Mouse (Mus musculus) mature B cell (primary cell): ENCODE measurements at regions not wholly inside any gene's neighbourhood (a gene's known extent, or its start where the extent isn't known, plus 50 kb on each side); places are given as distances from the start of the nearest gene placed in this dataset.

Experiments used
- in situ Hi-C: fragments of 300-500 bp; cut with MboI; formaldehyde crosslinking; loops from 2 replicates; pipeline ENCODE4 v1.14.3; 2019

- in situ Hi-C loops = no loop called here
Measured at GRCm38 (mm10) chr4:32149171-32149570, 89.4 kb upstream of the Bach2 start.

- in situ Hi-C loops = no loop called here
Measured at GRCm38 (mm10) chr4:32153356-32153755, 85.2 kb upstream of the Bach2 start.

DNA sequence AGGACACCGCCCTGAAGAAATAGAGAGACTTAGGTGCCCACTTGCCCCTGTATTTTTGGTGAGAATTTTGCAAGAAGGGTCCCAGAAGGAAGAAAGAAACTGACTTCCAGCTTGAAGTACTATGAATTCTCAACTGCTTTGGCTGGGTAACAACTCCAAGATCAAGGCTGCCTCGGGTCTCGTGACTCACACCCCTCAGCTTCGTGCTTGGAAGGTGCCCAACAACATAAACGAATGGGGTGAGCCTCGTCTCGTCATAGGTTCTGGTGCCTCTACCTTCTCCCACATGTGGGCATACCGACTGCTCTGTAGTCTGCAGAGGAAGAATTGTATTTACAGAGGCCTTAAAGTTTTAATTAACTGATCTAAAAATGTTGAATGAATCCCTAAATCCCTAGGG lies 81.6 kb upstream of the Bach2 start:
- in situ Hi-C loops = loop anchor here (5.0 kb wide), 1 partner anchor 75 kb away; no protein-coding TSS in a partner anchor

GRCm38 (mm10) chr4:32158451-32158850 lies 80.2 kb upstream of the Bach2 start:
- in situ Hi-C loops = loop anchor here (5.0 kb wide), 1 partner anchor 74 kb away; no protein-coding TSS in a partner anchor

GRCm38 (mm10) chr4:32158886-32159285 lies 79.7 kb upstream of the Bach2 start:
- in situ Hi-C loops = loop anchor here (5.0 kb wide), 1 partner anchor 73 kb away; no protein-coding TSS in a partner anchor

GRCm38 (mm10) chr4:32160815-32161214 lies 77.8 kb upstream of the Bach2 start:
- in situ Hi-C loops = no loop called here

- in situ Hi-C loops = no loop called here
Measured at GRCm38 (mm10) chr4:32161871-32162656, 76.5 kb upstream of the Bach2 start.

- in situ Hi-C loops = no loop called here
Measured at GRCm38 (mm10) chr4:32162694-32163240, 75.8 kb upstream of the Bach2 start.

GRCm38 (mm10) chr4:32164081-32164641 lies 74.4 kb upstream of the Bach2 start:
- in situ Hi-C loops = no loop called here

- in situ Hi-C loops = no loop called here
Measured at GRCm38 (mm10) chr4:32164736-32165241, 73.8 kb upstream of the Bach2 start.

GRCm38 (mm10) chr4:32165918-32166528 lies 72.6 kb upstream of the Bach2 start:
- in situ Hi-C loops = no loop called here

DNA sequence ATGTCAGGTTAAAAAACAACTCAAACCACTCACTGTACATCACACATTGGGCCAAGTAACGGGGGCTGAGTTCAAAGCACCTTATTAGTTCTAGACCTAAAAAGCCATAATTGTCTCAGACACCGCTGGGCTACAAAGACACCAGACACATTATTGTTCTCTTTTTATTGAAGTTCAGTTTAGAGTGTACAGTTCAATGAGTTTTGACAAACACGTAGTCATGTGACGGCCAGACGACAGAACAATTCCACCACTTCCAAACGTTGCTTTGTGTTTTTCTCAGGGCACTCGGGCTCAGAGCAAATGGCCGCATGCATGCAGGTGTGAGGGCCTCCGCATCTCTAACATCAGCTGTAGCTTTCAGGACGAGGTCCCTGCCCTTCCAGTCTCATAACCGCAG lies 71.5 kb upstream of the Bach2 start:
- in situ Hi-C loops = no loop called here

- in situ Hi-C loops = loop anchor here (5.0 kb wide), 1 partner anchor 47 kb away; no protein-coding TSS in a partner anchor
Measured at GRCm38 (mm10) chr4:32170106-32170459, 68.5 kb upstream of the Bach2 start.

DNA sequence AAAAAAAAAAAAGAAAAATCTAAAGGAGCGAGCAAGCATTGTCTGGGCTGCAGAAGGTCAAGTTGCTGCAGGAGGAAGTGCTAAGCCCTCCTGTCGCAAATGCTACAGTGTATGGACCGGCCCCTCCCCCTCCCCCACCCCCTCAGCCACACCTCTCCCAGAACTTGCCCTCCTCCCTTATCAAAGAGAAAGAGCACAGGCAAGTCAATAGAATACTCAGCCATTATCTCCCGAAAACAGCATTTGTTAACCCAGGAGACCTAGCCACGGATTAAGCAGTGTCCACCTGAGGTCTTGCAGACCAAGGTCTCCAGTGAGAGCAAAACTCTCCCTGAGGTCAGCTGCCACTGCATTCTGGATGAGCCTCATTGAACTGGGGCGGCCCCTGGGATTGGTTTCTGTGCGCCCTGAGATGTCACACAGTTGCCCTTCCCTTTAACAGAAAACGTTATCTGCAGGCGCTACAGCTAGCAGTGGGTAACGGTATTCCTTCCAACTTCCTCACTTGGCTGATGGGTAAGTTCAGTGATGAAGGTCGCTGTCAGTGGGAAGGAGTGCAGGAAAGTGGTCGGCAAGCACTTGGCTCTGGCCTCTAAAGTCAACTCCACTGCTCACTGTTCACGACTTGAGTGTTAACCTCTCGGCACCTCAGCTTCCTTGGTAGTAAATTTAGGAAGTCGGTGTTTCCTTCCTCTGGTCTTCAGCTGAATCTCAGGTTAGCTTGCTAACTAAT lies 68.0 kb upstream of the Bach2 start:
- in situ Hi-C loops = loop anchor here (5.0 kb wide), 1 partner anchor 47 kb away; no protein-coding TSS in a partner anchor

- in situ Hi-C loops = loop anchor here (5.0 kb wide), 1 partner anchor 46 kb away; no protein-coding TSS in a partner anchor
Measured at GRCm38 (mm10) chr4:32171291-32171690, 67.3 kb upstream of the Bach2 start.

DNA sequence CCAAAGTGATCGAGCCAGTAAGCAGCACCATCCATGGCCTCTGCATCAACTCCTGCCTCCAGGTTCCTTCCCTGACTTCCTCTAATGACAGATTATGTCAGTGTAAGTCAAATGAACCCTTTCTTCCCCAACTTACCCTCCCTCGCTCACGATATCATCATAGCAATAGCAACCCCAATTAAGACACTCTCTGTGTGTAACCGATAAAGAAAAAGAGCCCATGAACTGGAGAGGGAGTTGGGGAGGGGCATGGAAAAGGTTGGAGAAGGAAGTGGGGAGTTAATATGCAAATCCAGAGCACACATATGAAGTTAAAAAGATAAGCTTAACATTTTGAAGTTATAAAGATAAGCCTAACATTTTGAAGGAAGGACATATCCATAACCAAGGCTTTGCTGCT lies 65.6 kb upstream of the Bach2 start:
- in situ Hi-C loops = loop anchor here (5.0 kb wide), 1 partner anchor 44 kb away; no protein-coding TSS in a partner anchor

DNA sequence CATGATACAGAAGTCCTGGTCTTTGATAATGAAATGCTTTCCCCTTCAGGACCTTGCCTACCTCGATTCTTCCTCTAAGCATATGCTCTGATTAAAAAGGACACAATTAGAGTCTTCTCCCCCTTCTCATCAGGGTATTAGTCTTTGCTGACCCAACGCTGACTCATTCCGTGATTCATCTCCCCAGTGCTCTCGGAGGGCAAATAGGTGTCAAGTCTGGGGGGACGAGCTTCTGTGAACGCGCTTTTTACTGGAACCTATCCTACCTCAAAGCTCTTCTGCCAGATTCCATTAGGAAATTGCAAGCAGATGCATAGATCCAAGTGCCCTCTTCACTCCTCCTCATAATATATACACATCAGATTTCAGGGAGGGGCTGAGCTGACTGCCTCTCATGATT lies 63.8 kb upstream of the Bach2 start:
- in situ Hi-C loops = loop anchor here (5.0 kb wide), 1 partner anchor 43 kb away; no protein-coding TSS in a partner anchor

DNA sequence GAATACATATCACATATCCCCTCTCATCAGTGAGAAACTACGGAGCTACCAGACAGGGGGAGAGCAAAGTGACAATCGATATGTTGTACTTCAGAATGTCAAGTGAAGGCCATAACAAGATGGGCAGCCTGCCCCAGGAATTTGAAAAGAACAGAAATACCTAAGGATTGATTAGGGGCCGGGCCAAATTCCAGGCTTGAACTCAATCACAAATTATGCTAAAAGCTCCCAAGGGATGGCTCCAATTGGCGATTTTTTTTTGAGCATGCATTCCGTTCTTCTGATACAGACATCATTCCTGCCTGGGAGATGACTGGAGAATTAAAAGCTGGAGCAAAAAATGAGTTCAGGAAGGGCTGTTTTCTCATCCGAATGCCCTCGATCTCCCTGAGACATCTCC lies 63.4 kb upstream of the Bach2 start:
- in situ Hi-C loops = no loop called here

DNA sequence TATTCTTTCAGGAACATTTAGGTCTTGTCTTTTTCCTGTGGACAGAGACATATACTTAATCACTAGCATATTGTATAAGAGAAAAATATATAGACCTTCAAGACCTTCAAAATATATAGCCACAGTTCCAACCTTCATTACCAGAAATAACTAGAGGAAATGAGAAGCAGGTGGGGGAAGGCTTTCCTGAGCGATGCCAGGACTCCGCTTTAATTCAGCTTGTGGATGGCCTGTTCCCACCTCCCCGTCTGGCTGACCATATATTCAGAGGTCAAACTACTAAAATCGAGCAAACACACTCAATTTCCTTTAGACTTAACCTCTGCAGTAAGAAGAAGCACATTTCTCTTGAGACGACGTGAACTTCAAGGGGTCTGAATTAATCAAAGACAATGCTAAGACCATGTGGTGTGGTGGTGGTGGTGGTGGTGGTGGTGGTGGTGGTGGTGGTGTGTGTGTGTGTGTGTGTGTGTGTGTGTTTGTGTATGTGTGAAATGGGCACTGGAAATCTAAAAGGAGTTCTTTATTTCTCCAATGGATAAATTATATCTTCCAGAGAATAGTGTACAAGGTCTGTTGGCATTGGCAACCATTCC lies 62.7 kb upstream of the Bach2 start:
- in situ Hi-C loops = no loop called here

GRCm38 (mm10) chr4:32176449-32177135 lies 62.0 kb upstream of the Bach2 start:
- in situ Hi-C loops = no loop called here
